Mouse (Mus musculus) embryonic facial prominence, embryonic 15.5 days (tissue): ENCODE results near the gene Shank2. TPM values are rescaled to one million over a fixed set of nuclear protein-coding genes. Genes with fewer than 3 reads are reported as not detected.

ENCODE experiments used
- ATAC-seq: fragments of 200-750 bp; cut with Nextera tagmentation; 2 replicates; pipeline ENCODE4 v1.8.0; 2017; ENCODE audit warnings: low read depth, moderate TSS enrichment; ENCODE audit not compliant: insufficient number of reproducible peaks, low FRiP score, low TSS enrichment
- H3K27ac ChIP-seq: fragments of 300-500 bp; sonication (generic); replicated peaks from 2 replicates; pipeline ENCODE4 v1.5.1; 2015; ENCODE audit warnings: mild to moderate bottlenecking, inconsistent platforms
- H3K27me3 ChIP-seq: fragments of 300-500 bp; sonication (generic); 2 replicates; pipeline ENCODE4 v1.6.1; 2015; ENCODE audit warnings: inconsistent platforms
- H3K36me3 ChIP-seq: fragments of 300-500 bp; sonication (generic); 2 replicates; pipeline ENCODE4 v1.6.1; 2015; ENCODE audit warnings: mild to moderate bottlenecking, inconsistent platforms
- H3K4me1 ChIP-seq: fragments of 300-500 bp; sonication (generic); 2 replicates; pipeline ENCODE4 v1.6.1; 2015; ENCODE audit warnings: inconsistent platforms
- H3K4me2 ChIP-seq: fragments of 300-500 bp; sonication (generic); replicated peaks from 2 replicates; pipeline ENCODE4 v1.6.1; 2015; ENCODE audit warnings: mild to moderate bottlenecking, inconsistent platforms
- H3K4me3 ChIP-seq: fragments of 300-500 bp; sonication (generic); replicated peaks from 2 replicates; pipeline ENCODE4 v1.5.1; 2015; ENCODE audit warnings: mild to moderate bottlenecking, inconsistent platforms
- H3K9ac ChIP-seq: fragments of 300-500 bp; sonication (generic); 2 replicates; pipeline ENCODE4 v1.6.1; 2015; ENCODE audit warnings: inconsistent platforms
- H3K9me3 ChIP-seq: fragments of 300-500 bp; sonication (generic); replicated peaks from 2 replicates; pipeline ENCODE4 v1.6.1; 2016; ENCODE audit warnings: inconsistent platforms
- WGBS: fragments of 180-500 bp; shearing (Covaris S2); methylation state at CpG from one replicate; pipeline ENCODE4 v1.1.7; 2015; 5-methylcytosine and 5-hydroxymethylcytosine counted together
- polyA plus RNA-seq: library from polyadenylated mRNA; unstranded; fragments of >200 nt; fragmentation: Nextera tagmentation; extraction: Ambion mirVana; gene quantifications from 2 replicates; pipeline ENCODE4 v1.2.1, GENCODE M21; 2015

Shank2 gene
- polyA plus RNA-seq, result 1.1 and 1.2 TPM in 2 replicates

DNA sequence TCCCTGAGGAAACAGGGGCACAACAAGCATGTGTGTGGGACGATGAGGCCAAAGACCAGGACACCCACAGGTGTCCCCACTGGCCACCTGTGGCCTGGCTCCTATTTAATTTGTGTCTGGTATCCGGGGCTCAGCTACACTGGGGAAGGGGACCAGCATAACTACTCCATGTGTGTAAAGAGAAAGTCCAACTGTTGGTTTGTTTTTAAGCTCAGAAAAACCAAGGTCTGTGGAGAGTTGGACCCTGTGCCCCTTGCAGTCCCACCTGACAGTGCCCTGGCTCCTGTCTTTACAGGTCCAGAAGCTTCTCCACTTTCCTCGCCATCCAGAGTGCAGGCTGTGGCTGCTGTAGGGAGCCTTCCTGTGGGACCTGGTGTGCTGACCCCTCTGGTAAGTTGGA is at the start of gene Shank2:
TSS of gene Shank2 (plus strand) at position 301 of the 400 bp plus-strand sequence.
- no peak within 1 kb of the TSS for H3K4me2 ChIP-seq

GRCm38 (mm10) chr7:143952130-143952529 is 49.6 kb upstream of the Shank2 start:
- WGBS, result 69% methylated on average over 3 of the region's 3 CpGs

More for the DNA sequence above, at the start of gene Shank2:
- H3K9ac ChIP-seq, result no peak within 1 kb of the TSS
- H3K9me3 ChIP-seq, result no peaks in the 10 kb centered on the region; the same call in 1 of the 2 replicates
- no peak within 1 kb of the TSS for H3K4me3 ChIP-seq
- H3K27me3 ChIP-seq, result no peaks in the 10 kb centered on the region
- H3K36me3 ChIP-seq, result no peaks in the 10 kb centered on the region
- 72% methylated on average over 3 of the region's 3 CpGs for WGBS
- no peaks in the 10 kb centered on the region for H3K4me1 ChIP-seq
- no peak for ATAC-seq
- no peak within 1 kb of the TSS for H3K27ac ChIP-seq

GRCm38 (mm10) chr7:143956575-143957295 is 45.0 kb upstream of the Shank2 start:
- Histone ChIP-seq H3K9me3 (no peaks in the 10 kb centered on the region), H3K9ac (no peak overlapping the region), H3K36me3 (no peaks in the 10 kb centered on the region), H3K4me1 (no peaks in the 10 kb centered on the region), H3K27me3 (no peaks in the 10 kb centered on the region), H3K4me3 (no peak overlapping the region), H3K27ac (no peak overlapping the region), H3K4me2 (no peak overlapping the region)
- no peak for ATAC-seq
- WGBS, result 62% methylated on average over 6 of the region's 6 CpGs

More at GRCm38 (mm10) chr7:143952130-143952529, 49.6 kb upstream of the Shank2 start:
- Histone ChIP-seq H3K9ac (no peak overlapping the region), H3K4me1 (no peaks in the 10 kb centered on the region), H3K36me3 (no peaks in the 10 kb centered on the region), H3K9me3 (no peaks in the 10 kb centered on the region), H3K27me3 (no peaks in the 10 kb centered on the region), H3K27ac (no peak overlapping the region), H3K4me2 (no peak overlapping the region), H3K4me3 (no peak overlapping the region)
- ATAC-seq, result no peak

DNA sequence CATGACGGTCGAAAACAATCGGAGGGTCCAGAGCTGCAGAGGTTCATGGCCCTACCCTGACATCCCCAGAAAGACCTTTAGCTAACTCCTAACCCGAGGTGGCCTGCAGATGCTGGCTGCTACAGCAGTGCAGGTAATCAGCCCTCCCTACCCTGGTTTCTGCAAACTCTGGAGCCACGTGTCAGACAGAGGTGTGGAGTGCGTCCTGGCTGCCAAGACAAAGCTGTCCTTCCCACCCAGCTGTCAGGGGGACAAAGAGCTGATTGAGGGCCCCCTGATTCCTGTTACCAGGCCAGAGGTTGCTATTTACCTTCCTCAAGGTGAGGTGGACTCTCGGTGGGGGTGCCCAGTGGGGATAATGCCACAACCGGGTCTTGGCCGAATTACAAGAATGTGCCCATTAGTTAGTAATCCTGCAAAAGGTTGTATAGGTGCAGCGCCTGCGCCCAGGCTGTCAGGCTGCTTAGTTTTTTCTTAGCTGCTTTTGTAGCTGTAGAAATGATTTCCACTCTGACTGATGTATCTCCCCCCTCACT is 43.6 kb upstream of the Shank2 start:
- Histone ChIP-seq H3K4me2 (no peak overlapping the region), H3K36me3 (no peaks in the 10 kb centered on the region), H3K27me3 (no peaks in the 10 kb centered on the region), H3K4me3 (no peak overlapping the region), H3K9ac (no peak overlapping the region), H3K9me3 (no peaks in the 10 kb centered on the region), H3K27ac (no peak overlapping the region), H3K4me1 (no peaks in the 10 kb centered on the region)
- ATAC-seq, result no peak
- WGBS, result 63% methylated on average over 11 of the region's 11 CpGs

GRCm38 (mm10) chr7:143963813-143964212 is 37.9 kb upstream of the Shank2 start:
- no peaks in the 10 kb centered on the region for H3K36me3 ChIP-seq
- H3K4me2 ChIP-seq, result no peak overlapping the region
- no peaks in the 10 kb centered on the region for H3K9me3 ChIP-seq
- H3K9ac ChIP-seq, result no peak overlapping the region
- no peak overlapping the region for H3K27ac ChIP-seq
- H3K4me1 ChIP-seq, result no peaks in the 10 kb centered on the region
- WGBS, result 81% methylated on average over 5 of the region's 5 CpGs
- H3K27me3 ChIP-seq, result no peaks in the 10 kb centered on the region
- H3K4me3 ChIP-seq, result no peak overlapping the region
- no peak for ATAC-seq

GRCm38 (mm10) chr7:143966621-143967020 is 35.1 kb upstream of the Shank2 start:
- no peaks in the 10 kb centered on the region for H3K9me3 ChIP-seq
- H3K36me3 ChIP-seq, result no peaks in the 10 kb centered on the region
- no peaks in the 10 kb centered on the region for H3K27me3 ChIP-seq
- no peak overlapping the region for H3K4me3 ChIP-seq
- no peak overlapping the region for H3K9ac ChIP-seq
- WGBS, result 71% methylated on average over 7 of the region's 7 CpGs
- no peaks in the 10 kb centered on the region for H3K4me1 ChIP-seq
- H3K27ac ChIP-seq, result no peak overlapping the region
- no peak overlapping the region for H3K4me2 ChIP-seq
- no peak for ATAC-seq

DNA sequence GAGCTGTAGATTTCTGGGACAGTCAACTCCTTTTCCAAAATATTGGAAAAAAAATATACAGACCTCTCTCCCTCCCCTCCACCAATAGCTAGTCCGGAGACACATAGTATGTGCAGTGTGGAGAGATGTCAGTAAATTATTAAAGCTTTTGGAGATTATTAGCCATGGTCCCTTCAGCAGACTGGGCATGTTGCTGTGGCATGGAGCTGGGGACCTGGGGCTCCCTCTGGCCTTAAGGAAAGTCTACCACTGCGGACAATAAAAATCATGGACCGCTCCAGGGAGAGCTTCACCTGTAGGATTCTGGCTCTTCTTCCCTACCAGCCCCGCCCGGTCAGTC is 24.3 kb upstream of the Shank2 start:
- Histone ChIP-seq H3K4me1 (peaks cover 19% of the 10 kb centered on the region), H3K27me3 (peaks cover 82% of the 10 kb centered on the region), H3K27ac (no peak overlapping the region), H3K9me3 (no peaks in the 10 kb centered on the region), H3K36me3 (no peaks in the 10 kb centered on the region), H3K9ac (no peak overlapping the region), H3K4me2 (peak overlapping the region; percentile 88), H3K4me3 (peak overlapping the region; percentile 47)
- no peak for ATAC-seq
- WGBS, result 14% methylated on average over 5 of the region's 5 CpGs

DNA sequence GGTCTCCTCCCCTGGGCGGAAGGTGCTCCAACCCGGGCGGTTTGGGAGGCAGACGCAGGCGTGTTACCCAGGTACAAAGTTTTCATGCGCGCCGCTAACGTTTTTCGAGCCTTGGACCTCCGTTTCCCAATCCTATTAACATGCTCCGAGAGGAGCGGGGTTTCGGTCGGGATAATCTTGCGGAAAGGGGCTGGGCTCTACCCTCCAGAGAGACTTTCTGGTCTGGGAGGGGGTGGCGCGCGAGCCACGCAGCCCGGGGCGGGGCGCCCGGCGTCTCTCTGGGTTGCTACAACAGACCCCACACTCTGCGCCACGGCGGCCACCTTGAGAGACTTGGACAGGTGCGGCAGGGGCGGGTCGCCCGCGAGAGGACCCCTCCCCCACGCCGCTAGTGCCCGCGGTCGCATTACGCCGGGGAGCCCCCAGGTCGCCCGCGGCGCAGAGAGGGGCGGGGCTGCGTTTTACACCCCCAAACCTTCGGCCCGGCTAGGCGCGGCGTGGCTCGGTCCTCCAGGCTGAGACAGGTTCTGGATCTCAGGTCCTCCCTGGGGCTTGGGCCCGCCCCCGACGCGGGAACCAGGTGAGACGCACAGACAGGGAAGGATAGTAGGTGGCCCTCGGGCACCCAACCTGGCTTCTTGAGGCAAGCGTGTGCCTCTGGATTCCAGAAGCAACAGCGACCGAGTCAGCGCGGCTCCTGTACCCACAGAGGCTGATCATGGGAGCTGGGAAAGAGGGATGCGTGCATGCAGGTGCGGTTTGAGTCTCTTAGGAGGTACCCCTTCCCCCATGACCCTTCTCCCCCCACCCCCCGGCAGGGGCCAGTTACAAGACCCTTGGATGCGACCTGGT is 23.7 kb upstream of the Shank2 start:
- Histone ChIP-seq H3K9me3 (no peaks in the 10 kb centered on the region), H3K4me2 (peak overlapping the region; percentile 88), H3K4me1 (peaks cover 19% of the 10 kb centered on the region), H3K36me3 (no peaks in the 10 kb centered on the region), H3K27me3 (peaks cover 86% of the 10 kb centered on the region), H3K9ac (no peak overlapping the region; the same call in 1 of the 2 replicates), H3K27ac (no peak overlapping the region), H3K4me3 (peak overlapping the region; percentile 47)
- peak; percentile 43 for ATAC-seq
- WGBS, result 1% methylated on average over 67 of the region's 67 CpGs

GRCm38 (mm10) chr7:143978741-143979371 is 22.9 kb upstream of the Shank2 start:
- peaks cover 19% of the 10 kb centered on the region for H3K4me1 ChIP-seq
- no peaks in the 10 kb centered on the region for H3K36me3 ChIP-seq
- peak overlapping the region; percentile 88 for H3K4me2 ChIP-seq
- no peaks in the 10 kb centered on the region for H3K9me3 ChIP-seq
- no peak overlapping the region; the same call in 1 of the 2 replicates for H3K9ac ChIP-seq
- no peak for ATAC-seq
- H3K27ac ChIP-seq, result no peak overlapping the region
- H3K4me3 ChIP-seq, result peak overlapping the region; percentile 47
- under 1% methylated on average over 50 of the region's 50 CpGs for whole genome bisulfite sequencing
- H3K27me3 ChIP-seq, result peaks cover 84% of the 10 kb centered on the region

DNA sequence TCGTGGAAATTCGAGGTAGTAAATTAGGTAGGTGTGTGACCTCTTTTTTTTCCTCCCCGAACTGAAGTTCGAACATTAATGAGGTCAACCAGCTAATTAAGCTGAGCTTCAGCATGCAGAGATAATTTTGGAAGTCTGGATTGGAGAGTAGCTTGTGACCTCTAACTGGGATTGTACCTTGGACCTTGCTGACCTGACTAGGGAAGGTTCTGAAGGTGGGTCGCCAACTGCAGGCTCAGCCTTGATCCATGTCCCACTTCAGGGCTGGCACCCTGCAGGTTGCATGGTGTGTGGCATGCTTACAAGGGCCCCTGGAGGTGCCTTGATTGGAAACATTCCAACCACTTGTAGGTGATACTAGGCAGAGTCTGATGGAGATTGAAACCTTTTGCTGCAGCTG is 21.7 kb upstream of the Shank2 start:
- H3K27ac ChIP-seq, result no peak overlapping the region
- no peak overlapping the region for H3K4me2 ChIP-seq
- WGBS, result 57% methylated on average over 5 of the region's 5 CpGs
- H3K36me3 ChIP-seq, result no peaks in the 10 kb centered on the region
- no peaks in the 10 kb centered on the region for H3K9me3 ChIP-seq
- H3K4me1 ChIP-seq, result peaks cover 19% of the 10 kb centered on the region
- no peak for ATAC-seq
- H3K27me3 ChIP-seq, result peaks cover 76% of the 10 kb centered on the region
- H3K9ac ChIP-seq, result no peak overlapping the region
- H3K4me3 ChIP-seq, result no peak overlapping the region

DNA sequence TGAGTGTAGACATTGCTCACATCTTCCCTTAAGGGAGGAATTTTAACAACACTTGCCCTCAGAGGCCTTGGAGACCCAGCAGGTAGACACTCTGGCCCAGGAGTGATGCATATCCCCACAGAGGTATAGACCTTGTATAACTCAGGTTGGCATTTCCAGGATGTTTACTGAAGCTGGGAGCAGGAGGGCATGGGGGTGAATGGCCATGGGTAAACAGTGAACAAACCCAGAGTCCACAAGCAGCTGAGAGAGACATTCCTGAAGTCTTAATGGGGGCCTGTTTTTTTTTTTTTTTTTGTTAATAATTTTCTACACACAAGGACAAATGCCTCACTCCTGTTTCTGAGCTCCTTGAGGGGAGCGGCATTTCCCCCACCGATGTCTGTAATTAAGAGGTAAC is 15.4 kb upstream of the Shank2 start:
- no peak overlapping the region for H3K27ac ChIP-seq
- no peak overlapping the region for H3K9ac ChIP-seq
- H3K4me3 ChIP-seq, result no peak overlapping the region
- H3K4me1 ChIP-seq, result no peaks in the 10 kb centered on the region
- 86% methylated on average over 2 of the region's 2 CpGs for WGBS
- no peak overlapping the region for H3K4me2 ChIP-seq
- peaks cover 15% of the 10 kb centered on the region for H3K27me3 ChIP-seq
- no peak for ATAC-seq
- H3K9me3 ChIP-seq, result no peaks in the 10 kb centered on the region
- H3K36me3 ChIP-seq, result no peaks in the 10 kb centered on the region
